Mouse (Mus musculus) liver, adult 2 months (tissue): Measurements from ENCODE around the gene Ints13. TPM values are rescaled to one million over a fixed set of nuclear protein-coding genes. Genes with fewer than 3 reads are reported as not detected.
A peak's percentile ranks its signal among the peaks of the same experiment; 100 is the strongest.
"Not testable (repeated sequence)": the region's sequence is repeated elsewhere in the genome, so short reads cannot be mapped to it uniquely, and the experiment has no call there.

Source experiments
- DNase-seq: peaks from one replicate; pipeline ENCODE4 v3.0.0-alpha.2; 2011; ENCODE audit warnings: low read depth, low spot score; ENCODE audit errors: extremely low read depth
- H3K27ac ChIP-seq: fragments of 200-500 bp; replicated peaks from 2 replicates; pipeline ENCODE4 v1.5.1; 2012; ENCODE audit warnings: low read depth, mild to moderate bottlenecking, control low read depth, inconsistent platforms, low read length; ENCODE audit not compliant: insufficient read depth
- H3K27me3 ChIP-seq: fragments of 200-500 bp; 2 replicates; pipeline ENCODE4 v1.6.1; 2012; ENCODE audit warnings: mild to moderate bottlenecking, moderate library complexity, low read length, inconsistent platforms; ENCODE audit not compliant: control insufficient read depth, insufficient read depth
- H3K36me3 ChIP-seq: fragments of 200-500 bp; 2 replicates; pipeline ENCODE4 v1.6.1; 2012; ENCODE audit warnings: low read length, inconsistent platforms; ENCODE audit not compliant: control insufficient read depth, insufficient read depth
- H3K4me1 ChIP-seq: fragments of 200-500 bp; 2 replicates; pipeline ENCODE4 v1.6.1; 2011; ENCODE audit warnings: low read length; ENCODE audit not compliant: control insufficient read depth, insufficient read depth
- H3K4me3 ChIP-seq: fragments of 200-500 bp; 2 replicates; pipeline ENCODE4 v1.5.1; 2011; ENCODE audit warnings: low read depth, mild to moderate bottlenecking, control low read depth, low read length, moderate library complexity; ENCODE audit not compliant: insufficient read depth
- H3K79me2 ChIP-seq: fragments of 200-500 bp; 2 replicates; pipeline ENCODE4 v1.6.1; 2012; ENCODE audit warnings: inconsistent platforms, mild to moderate bottlenecking, low read length, moderate library complexity; ENCODE audit not compliant: control insufficient read depth, insufficient read depth
- H3K9ac ChIP-seq: fragments of 200-500 bp; 2 replicates; pipeline ENCODE4 v1.6.1; 2012; ENCODE audit warnings: low read depth, mild to moderate bottlenecking, control low read depth, inconsistent platforms, low read length
- CTCF ChIP-seq: fragments of 200-500 bp; IDR thresholded peaks from 2 replicates; pipeline ENCODE4 v1.5.1; 2011; ENCODE audit warnings: low read depth, low read length, control low read depth
- POLR2A ChIP-seq: fragments of 200-500 bp; IDR thresholded peaks from 2 replicates; pipeline ENCODE4 v1.6.1; 2011; ENCODE audit warnings: low read length, control low read depth; ENCODE audit not compliant: insufficient read depth; ENCODE audit errors: extremely low read depth
- WGBS: fragments of 180-500 bp; shearing (Covaris S2); methylation state at CpG from one replicate; pipeline ENCODE4 v1.1.7; 2018; 5-methylcytosine and 5-hydroxymethylcytosine counted together
- polyA plus RNA-seq: library from polyadenylated mRNA; depleted of rRNA; stranded (reverse); fragments of >200 nt; gene quantifications from 2 replicates; pipeline ENCODE4 v1.2.3, GENCODE M21; 2012
- total RNA-seq: library from RNA; depleted of rRNA; stranded (reverse); fragments of >200 nt; gene quantifications from 2 replicates; pipeline ENCODE4 v1.2.3, GENCODE M21; 2014

Gene Ints13
- total and polyA plus RNA-seq, 2 experiments, result 5.6 to 26.2 TPM

- no peak overlapping the region for H3K4me3 ChIP-seq
- H3K9ac ChIP-seq, result no peak overlapping the region
- no peaks in the 10 kb centered on the region; the same call in 1 of the 2 replicates for H3K36me3 ChIP-seq
- TF ChIP-seq POLR2A (no peak), CTCF (no peak)
- no peak overlapping the region for H3K27ac ChIP-seq
- no peak for DNase-seq
- peaks cover 11% of the 10 kb centered on the region; the same call in 1 of the 2 replicates for H3K79me2 ChIP-seq
- peaks cover 12% of the 10 kb centered on the region; the same call in 1 of the 2 replicates for H3K4me1 ChIP-seq
- H3K27me3 ChIP-seq, result no peaks in the 10 kb centered on the region
- WGBS, result 31% methylated on average over 2 of the region's 2 CpGs
These were observed 2.8 kb upstream of the Ints13 start for GRCm38 (mm10) chr6:146580381-146580926.

DNA sequence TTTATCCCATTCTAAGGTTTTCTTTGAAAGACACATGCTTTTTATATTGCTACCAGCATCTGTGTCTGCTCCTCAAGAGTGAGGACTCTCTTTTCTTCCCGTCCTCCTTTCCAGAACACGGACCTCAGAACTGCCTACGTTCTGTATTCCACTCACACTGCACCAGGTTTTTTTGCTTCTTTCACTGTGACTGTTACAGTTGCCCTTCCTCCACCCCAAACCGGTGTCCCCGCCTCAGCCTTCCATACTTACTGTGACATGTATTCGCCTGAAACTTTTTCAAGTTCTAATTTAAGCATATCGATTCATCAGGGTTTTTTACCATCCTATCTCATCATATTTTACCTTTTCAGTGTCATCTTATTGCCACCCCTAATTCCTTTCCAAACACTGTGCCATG is 951 bp upstream of the Ints13 start:
- Histone ChIP-seq H3K36me3 (peaks cover 6% of the 10 kb centered on the region; the same call in 1 of the 2 replicates), H3K27ac (peak overlapping the region; percentile 92), H3K4me1 (peaks cover 12% of the 10 kb centered on the region; the same call in 1 of the 2 replicates), H3K79me2 (peaks cover 9% of the 10 kb centered on the region; the same call in 1 of the 2 replicates), H3K4me3 (peak overlapping the region; percentile 84), H3K27me3 (no peaks in the 10 kb centered on the region), H3K9ac (peak overlapping the region; percentile 93)
- peak; percentile 25 for DNase-seq
- 3% methylated on average over 7 of the region's 7 CpGs for WGBS
- TF ChIP-seq CTCF, result no peak
- no peak for TF ChIP-seq POLR2A

- no peak for TF ChIP-seq POLR2A
- TF ChIP-seq CTCF, result no peak
- WGBS, result 0% methylated on average over 22 of the region's 22 CpGs
- H3K9ac ChIP-seq, result peak overlapping the region; percentile 93
These were observed 486 bp upstream of the Ints13 start for GRCm38 (mm10) chr6:146578111-146578531.

GRCm38 (mm10) chr6:146576903-146577302 is 732 bp downstream of the Ints13 start, which contains the start of gene Fgfr1op2:
Gene Fgfr1op2, plus strand, starts transcription at chr6:146577203.
- H3K79me2 ChIP-seq, result peaks cover 3% of the 10 kb centered on the region; the same call in 1 of the 2 replicates
- H3K9ac ChIP-seq, result peak within 1 kb of the TSS; percentile 93
- H3K4me1 ChIP-seq, result peaks cover 12% of the 10 kb centered on the region; the same call in 1 of the 2 replicates
- H3K27ac ChIP-seq, result peak within 1 kb of the TSS; percentile 95
- TF ChIP-seq CTCF, result no peak
- no peak for TF ChIP-seq POLR2A
- peak within 1 kb of the TSS; percentile 84 for H3K4me3 ChIP-seq
- no peaks in the 10 kb centered on the region for H3K27me3 ChIP-seq
- no peak for DNase-seq
- H3K36me3 ChIP-seq, result peaks cover 9% of the 10 kb centered on the region; the same call in 1 of the 2 replicates
- 0% methylated on average over 13 of the region's 13 CpGs for WGBS

More at GRCm38 (mm10) chr6:146578111-146578531, 486 bp upstream of the Ints13 start:
- peaks cover 6% of the 10 kb centered on the region; the same call in 1 of the 2 replicates for H3K79me2 ChIP-seq
- no peaks in the 10 kb centered on the region for H3K27me3 ChIP-seq
- H3K4me1 ChIP-seq, result peaks cover 12% of the 10 kb centered on the region; the same call in 1 of the 2 replicates
- peaks cover 6% of the 10 kb centered on the region; the same call in 1 of the 2 replicates for H3K36me3 ChIP-seq
- peak overlapping the region; percentile 92 for H3K27ac ChIP-seq
- peak; percentile 65 for DNase-seq
- H3K4me3 ChIP-seq, result peak overlapping the region; percentile 84

DNA sequence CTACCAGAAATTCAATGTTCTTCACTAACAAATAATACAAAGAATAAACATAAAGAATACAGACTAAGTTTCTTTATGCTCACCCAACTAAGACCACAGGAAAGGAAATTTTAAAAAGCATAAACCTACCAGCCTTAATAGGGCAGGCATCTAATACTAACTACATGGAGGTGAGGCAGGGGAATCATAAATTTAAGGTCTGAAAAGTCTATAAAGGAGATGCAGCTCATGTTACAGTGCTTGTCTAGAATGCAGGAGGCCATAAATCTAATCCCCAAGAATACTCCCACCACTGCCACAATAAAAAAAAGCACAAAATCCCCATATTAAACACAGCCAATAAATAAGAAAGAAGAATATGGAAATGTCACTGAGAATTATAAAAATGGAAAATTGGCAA is 5.6 kb downstream of the Ints13 start:
- TF ChIP-seq POLR2A, result no peak
- TF ChIP-seq CTCF, result no peak
- Histone ChIP-seq H3K4me1 (peaks cover 4% of the 10 kb centered on the region; the same call in 1 of the 2 replicates), H3K27ac (no peak overlapping the region), H3K4me3 (no peak overlapping the region), H3K27me3 (no peaks in the 10 kb centered on the region), H3K36me3 (peaks cover 19% of the 10 kb centered on the region), H3K9ac (no peak overlapping the region), H3K79me2 (no peaks in the 10 kb centered on the region; the same call in 1 of the 2 replicates)
- no peak for DNase-seq

- H3K9ac ChIP-seq, H3K27ac ChIP-seq, H3K27me3 ChIP-seq, H3K4me1 ChIP-seq, DNase-seq, H3K4me3 ChIP-seq, H3K79me2 ChIP-seq: not testable (repeated sequence)
- WGBS, result 100% methylated on average over 1 of the region's 1 CpGs
- peaks cover 47% of the 10 kb centered on the region for H3K36me3 ChIP-seq
These were observed 15.2 kb downstream of the Ints13 start for GRCm38 (mm10) chr6:146562461-146562860.
